Mouse (Mus musculus) stomach, embryonic 16.5 days (tissue): ENCODE measurements around the gene Dhx16. TPM values are rescaled to one million over a fixed set of nuclear protein-coding genes. Genes with fewer than 3 reads are reported as not detected.

Experiments used
- ATAC-seq: fragments of 200-750 bp; cut with Nextera tagmentation; 2 replicates; pipeline ENCODE4 v1.8.0; 2017; ENCODE audit warnings: moderate number of reproducible peaks, moderate TSS enrichment; ENCODE audit not compliant: insufficient read depth, low FRiP score
- H3K27ac ChIP-seq: fragments of 300-500 bp; sonication (generic); 2 replicates; pipeline ENCODE4 v1.5.1; 2014; ENCODE audit warnings: low read length
- H3K27me3 ChIP-seq: fragments of 300-500 bp; sonication (generic); 2 replicates; pipeline ENCODE4 v1.6.1; 2014; ENCODE audit warnings: low read length, control low read depth, mixed read lengths; ENCODE audit not compliant: control insufficient read depth, insufficient read depth
- H3K36me3 ChIP-seq: fragments of 300-500 bp; sonication (generic); 2 replicates; pipeline ENCODE4 v1.6.1; 2014; ENCODE audit warnings: low read length; ENCODE audit not compliant: control insufficient read depth, insufficient read depth
- H3K4me1 ChIP-seq: fragments of 300-500 bp; sonication (generic); 2 replicates; pipeline ENCODE4 v1.6.1; 2014; ENCODE audit warnings: low read length, control low read depth, mixed read lengths; ENCODE audit not compliant: control insufficient read depth, insufficient read depth
- H3K4me2 ChIP-seq: fragments of 300-500 bp; sonication (generic); 2 replicates; pipeline ENCODE4 v1.6.1; 2014; ENCODE audit warnings: low read depth, low read length, mixed read lengths
- H3K4me3 ChIP-seq: fragments of 300-500 bp; sonication (generic); replicated peaks from 2 replicates; pipeline ENCODE4 v1.5.1; 2014; ENCODE audit warnings: mild to moderate bottlenecking, low read length
- H3K9ac ChIP-seq: fragments of 300-500 bp; sonication (generic); 2 replicates; pipeline ENCODE4 v1.6.1; 2014; ENCODE audit warnings: low read length
- H3K9me3 ChIP-seq: fragments of 300-500 bp; sonication (generic); replicated peaks from 2 replicates; pipeline ENCODE4 v1.6.1; 2016; ENCODE audit warnings: low read length, control low read depth; ENCODE audit not compliant: control insufficient read depth
- WGBS: fragments of 180-500 bp; shearing (Covaris S2); extraction: QIAGEN DNeasy Blood & Tissue Kit; methylation state at CpG from one replicate; pipeline ENCODE4 v1.1.7; 2014; 5-methylcytosine and 5-hydroxymethylcytosine counted together
- polyA plus RNA-seq: library from polyadenylated mRNA; unstranded; fragments of >200 nt; fragmentation: Nextera tagmentation; extraction: Ambion mirVana; gene quantifications from 2 replicates; pipeline ENCODE4 v1.2.1, GENCODE M21; 2015

The Dhx16 gene
- polyA plus RNA-seq, 1 experiment from 2014 or later: 33.8 TPM

DNA sequence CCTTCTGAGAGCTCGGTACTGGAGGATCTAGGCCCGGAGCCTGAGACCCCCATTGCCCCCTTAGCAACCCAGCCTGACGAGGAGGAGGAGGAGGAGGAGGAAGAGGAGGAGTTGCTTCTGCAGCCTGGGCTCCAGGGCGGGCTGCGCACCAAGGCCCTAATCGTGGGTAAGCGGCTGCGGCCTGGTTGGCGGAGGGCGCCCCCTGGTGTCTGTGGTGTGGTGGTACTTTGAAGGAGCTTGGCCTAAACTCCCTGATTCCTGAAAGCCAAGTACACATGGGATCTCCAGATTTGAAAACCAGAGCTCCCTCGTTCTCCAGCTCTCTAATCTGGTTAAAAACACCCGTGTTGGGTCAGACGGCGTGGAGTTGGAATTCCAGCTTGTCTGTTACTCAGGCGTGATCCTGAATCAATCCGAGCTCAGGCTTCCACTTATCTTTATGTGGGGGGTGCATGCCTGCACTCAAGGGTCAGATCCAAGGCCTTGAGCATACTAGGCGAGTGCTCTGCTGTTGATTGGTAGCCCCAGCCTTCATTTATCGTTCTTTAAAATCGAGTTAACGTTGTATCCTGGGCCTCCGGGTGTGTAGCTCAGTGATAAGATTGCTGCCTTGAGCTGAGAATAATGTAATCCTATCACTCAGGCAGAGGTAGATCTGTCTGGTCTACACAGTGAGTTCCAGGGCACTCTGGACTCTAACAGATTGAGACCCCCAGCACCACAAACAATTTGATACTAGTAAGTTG lies 5.7 kb upstream of the Dhx16 start:
- ATAC-seq: 0 out of 2 replicates have a peak, but pooled peaks have one; percentile 31
- 24% methylated on average over 21 of the region's 21 CpGs for WGBS
- H3K9ac ChIP-seq: no peak overlapping the region

DNA sequence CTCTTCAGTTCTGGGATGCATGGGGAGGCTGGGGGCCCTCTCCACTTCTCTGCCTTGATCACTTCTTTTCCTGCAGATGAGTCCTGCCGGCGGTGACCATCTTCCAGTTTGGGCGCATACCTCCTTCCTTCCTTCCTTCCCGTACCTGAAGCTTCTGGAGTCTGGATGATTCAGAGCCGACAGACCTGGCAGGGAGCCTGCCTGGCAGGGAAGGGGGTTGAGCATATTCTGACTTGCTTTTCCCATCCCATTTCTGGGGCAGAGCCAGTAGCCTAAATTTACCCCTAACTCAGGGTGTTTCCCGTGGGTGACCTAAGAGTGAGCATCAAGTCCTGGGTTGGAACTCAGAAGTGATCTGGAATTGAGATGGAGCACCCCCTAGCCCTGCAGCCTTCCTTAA lies 4.9 kb upstream of the Dhx16 start:
- Histone ChIP-seq H3K4me3 (no peak overlapping the region), H3K9ac (no peak overlapping the region), H3K27ac (no peak overlapping the region), H3K9me3 (peaks cover 5% of the 10 kb centered on the region; the same call in 1 of the 2 replicates), H3K4me1 (peaks cover 23% of the 10 kb centered on the region), H3K36me3 (peaks cover 6% of the 10 kb centered on the region; the same call in 1 of the 2 replicates), H3K4me2 (no peak overlapping the region), H3K27me3 (no peaks in the 10 kb centered on the region)
- no peak for ATAC-seq
- WGBS: 86% methylated on average over 6 of the region's 6 CpGs

More for the DNA sequence above, 5.7 kb upstream of the Dhx16 start:
- H3K4me1 ChIP-seq: peaks cover 30% of the 10 kb centered on the region
- 0 out of 2 replicates have a peak overlapping the region, but pooled peaks have one; percentile 16 for H3K4me2 ChIP-seq
- peaks cover 6% of the 10 kb centered on the region; the same call in 1 of the 2 replicates for H3K36me3 ChIP-seq
- no peak overlapping the region for H3K27ac ChIP-seq
- H3K9me3 ChIP-seq: peaks cover 5% of the 10 kb centered on the region; the same call in 1 of the 2 replicates
- no peak overlapping the region for H3K4me3 ChIP-seq
- H3K27me3 ChIP-seq: no peaks in the 10 kb centered on the region

GRCm38 (mm10) chr17:35882924-35883323 lies 3.3 kb downstream of the Dhx16 start:
- no peak overlapping the region for H3K27ac ChIP-seq
- no peak for ATAC-seq
- H3K27me3 ChIP-seq: no peaks in the 10 kb centered on the region
- H3K4me3 ChIP-seq: no peak overlapping the region
- WGBS: 92% methylated on average over 17 of the region's 17 CpGs
- H3K36me3 ChIP-seq: no peaks in the 10 kb centered on the region
- H3K4me2 ChIP-seq: no peak overlapping the region
- H3K9ac ChIP-seq: no peak overlapping the region
- no peaks in the 10 kb centered on the region for H3K9me3 ChIP-seq
- peaks cover 7% of the 10 kb centered on the region for H3K4me1 ChIP-seq

GRCm38 (mm10) chr17:35883777-35884176 lies 4.2 kb downstream of the Dhx16 start:
- Histone ChIP-seq H3K4me2 (no peak overlapping the region), H3K4me1 (peaks cover 7% of the 10 kb centered on the region), H3K9me3 (no peaks in the 10 kb centered on the region), H3K27ac (no peak overlapping the region), H3K9ac (no peak overlapping the region), H3K4me3 (no peak overlapping the region), H3K27me3 (no peaks in the 10 kb centered on the region), H3K36me3 (no peaks in the 10 kb centered on the region)
- 95% methylated on average over 14 of the region's 14 CpGs for WGBS
- no peak for ATAC-seq

- no peak for ATAC-seq
- no peak overlapping the region for H3K4me2 ChIP-seq
- no peaks in the 10 kb centered on the region for H3K9me3 ChIP-seq
- WGBS: 88% methylated on average over 17 of the region's 17 CpGs
- peaks cover 8% of the 10 kb centered on the region; the same call in 1 of the 2 replicates for H3K36me3 ChIP-seq
- H3K4me3 ChIP-seq: no peak overlapping the region
- no peak overlapping the region for H3K27ac ChIP-seq
- no peak overlapping the region for H3K9ac ChIP-seq
- H3K27me3 ChIP-seq: no peaks in the 10 kb centered on the region
- no peaks in the 10 kb centered on the region for H3K4me1 ChIP-seq
These were observed 8.1 kb downstream of the Dhx16 start for GRCm38 (mm10) chr17:35887725-35888124.

DNA sequence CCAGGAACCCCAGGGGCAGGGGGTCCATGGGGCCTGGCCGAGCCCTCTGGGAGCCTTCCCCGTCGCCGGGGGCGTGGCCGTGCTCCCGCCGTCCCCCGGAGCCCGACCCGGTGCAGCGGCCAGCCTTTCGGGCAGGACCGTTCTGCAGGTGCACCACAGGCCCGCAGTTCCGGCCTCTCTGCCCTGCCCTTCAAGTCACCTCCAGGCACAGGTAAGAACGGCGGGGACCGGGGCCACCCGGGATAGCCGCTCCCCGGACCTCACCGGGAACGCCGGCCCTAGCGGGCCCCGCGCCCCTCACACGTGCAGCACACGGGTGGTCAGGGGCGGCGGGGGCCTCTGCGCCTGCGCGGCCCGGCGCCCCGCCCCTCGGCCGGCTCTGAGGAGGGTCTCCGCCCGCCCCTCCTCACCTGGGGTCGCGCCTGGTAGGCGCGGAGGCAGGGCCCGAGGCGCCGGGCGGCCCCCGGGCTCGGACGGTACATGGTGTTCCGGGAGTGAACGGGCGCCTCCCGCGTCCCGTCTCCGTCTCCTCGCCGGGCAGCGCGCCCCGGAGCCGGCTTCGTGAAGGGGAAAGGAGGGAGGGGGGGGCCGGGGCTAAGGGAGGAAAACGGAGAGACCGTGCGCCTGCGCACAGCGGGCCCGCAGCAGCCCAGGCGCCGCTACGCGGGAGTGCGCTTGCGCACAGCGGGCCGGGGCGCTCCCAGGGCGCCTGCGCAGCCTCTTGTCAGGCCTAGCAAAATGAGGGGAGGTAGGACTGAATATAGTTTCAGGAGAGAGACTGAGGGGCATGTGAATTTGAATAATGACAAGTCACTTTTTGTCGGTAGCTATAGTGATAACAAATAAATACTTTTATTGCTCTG lies 17.4 kb downstream of the Dhx16 start, which contains the start of gene 2310061I04Rik:
2310061I04Rik (minus strand) TSS at position 651 of the 863 bp plus-strand sequence.
- ATAC-seq: peak; percentile 95
- Histone ChIP-seq H3K36me3 (0 out of 2 replicates have a peak, but pooled peaks cover 5% of the 10 kb centered on the region), H3K9ac (peak within 1 kb of the TSS; percentile 93), H3K4me3 (peak within 1 kb of the TSS; percentile 88), H3K27ac (peak within 1 kb of the TSS; percentile 87), H3K4me2 (peak within 1 kb of the TSS; percentile 84), H3K9me3 (no peaks in the 10 kb centered on the region), H3K4me1 (peaks cover 8% of the 10 kb centered on the region), H3K27me3 (no peaks in the 10 kb centered on the region)
- WGBS: under 1% methylated on average over 74 of the region's 86 CpGs

GRCm38 (mm10) chr17:35897644-35898573 lies 18.3 kb downstream of the Dhx16 start:
- Histone ChIP-seq H3K4me2 (peak overlapping the region; percentile 49), H3K36me3 (0 out of 2 replicates have a peak, but pooled peaks cover 1% of the 10 kb centered on the region), H3K9ac (peak overlapping the region; percentile 93), H3K27ac (no peak overlapping the region), H3K4me3 (peak overlapping the region; percentile 88), H3K9me3 (no peaks in the 10 kb centered on the region), H3K27me3 (no peaks in the 10 kb centered on the region), H3K4me1 (peaks cover 8% of the 10 kb centered on the region)
- WGBS: 38% methylated on average over 23 of the region's 23 CpGs
- peak; percentile 48; the same call in 1 of the 2 replicates for ATAC-seq

DNA sequence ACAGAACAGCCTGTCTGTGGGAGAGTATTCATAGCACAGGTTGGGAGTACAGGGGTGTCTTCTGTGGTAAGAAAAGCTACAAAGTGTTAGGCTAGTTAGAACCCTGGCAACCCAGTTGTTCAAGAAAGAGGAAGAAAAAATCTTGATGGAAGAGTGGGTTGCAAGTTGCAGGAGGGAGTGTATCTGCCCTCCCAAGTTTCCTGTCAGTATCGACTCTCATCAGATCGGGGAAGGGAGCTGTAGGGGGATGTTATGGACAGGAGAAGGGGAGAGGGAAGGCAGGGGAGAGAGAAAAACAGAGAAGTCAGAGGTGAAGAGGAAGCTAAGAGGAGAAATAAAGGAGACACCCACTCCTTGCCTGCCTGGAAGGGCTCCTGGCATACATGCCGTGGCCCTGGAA lies 21.0 kb downstream of the Dhx16 start:
- no peak overlapping the region for H3K4me3 ChIP-seq
- H3K36me3 ChIP-seq: 0 out of 2 replicates have a peak, but pooled peaks cover 11% of the 10 kb centered on the region
- 84% methylated on average over 3 of the region's 3 CpGs for WGBS
- peaks cover 8% of the 10 kb centered on the region for H3K4me1 ChIP-seq
- no peaks in the 10 kb centered on the region for H3K27me3 ChIP-seq
- ATAC-seq: no peak
- no peaks in the 10 kb centered on the region for H3K9me3 ChIP-seq
- H3K4me2 ChIP-seq: no peak overlapping the region
- H3K27ac ChIP-seq: no peak overlapping the region
- no peak overlapping the region for H3K9ac ChIP-seq
